Mouse (Mus musculus) limb, embryonic 10.5 days (tissue): Measurements from ENCODE around the gene Glrx3. TPM values are rescaled to one million over a fixed set of nuclear protein-coding genes. Genes with fewer than 3 reads are reported as not detected.

Experiments used
- DNase-seq: peaks from one replicate; pipeline ENCODE4 v3.0.0-alpha.2; 2017; ENCODE audit warnings: low spot score
- H3K27ac ChIP-seq: fragments of 300-500 bp; sonication (generic); 2 replicates; pipeline ENCODE4 v1.5.1; 2016; ENCODE audit warnings: mild to moderate bottlenecking
- H3K27me3 ChIP-seq: fragments of 300-500 bp; sonication (generic); 2 replicates; pipeline ENCODE4 v1.6.1; 2016; ENCODE audit warnings: low read depth, mild to moderate bottlenecking; ENCODE audit not compliant: poor library complexity, severe bottlenecking
- H3K36me3 ChIP-seq: fragments of 300-500 bp; sonication (generic); 2 replicates; pipeline ENCODE4 v1.6.1; 2016; ENCODE audit warnings: mild to moderate bottlenecking, moderate library complexity
- H3K4me1 ChIP-seq: fragments of 300-500 bp; sonication (generic); 2 replicates; pipeline ENCODE4 v1.6.1; 2016
- H3K4me3 ChIP-seq: fragments of 300-500 bp; sonication (generic); 2 replicates; pipeline ENCODE4 v1.5.1; 2016; ENCODE audit warnings: mild to moderate bottlenecking, moderate library complexity
- H3K9me3 ChIP-seq: fragments of 300-500 bp; sonication (generic); replicated peaks from 2 replicates; pipeline ENCODE4 v1.6.1; 2016; ENCODE audit warnings: mild to moderate bottlenecking
- WGBS: fragments of 180-500 bp; shearing (Covaris S2); methylation state at CpG from one replicate; pipeline ENCODE4 v1.1.7; 2016; 5-methylcytosine and 5-hydroxymethylcytosine counted together
- polyA plus RNA-seq: library from polyadenylated mRNA; unstranded; fragments of >200 nt; fragmentation: Nextera tagmentation; extraction: Ambion mirVana; gene quantifications from 2 replicates; pipeline ENCODE4 v1.2.1, GENCODE M21; 2016

Gene Glrx3
- polyA plus RNA-seq, 1 experiment from 2014 or later = 286 TPM

- H3K36me3 ChIP-seq = no peaks in the 10 kb centered on the region
- peaks cover 8% of the 10 kb centered on the region; the same call in 1 of the 2 replicates for H3K4me1 ChIP-seq
- H3K27me3 ChIP-seq = peaks cover 18% of the 10 kb centered on the region
- no peak for DNase-seq
- no peaks in the 10 kb centered on the region for H3K9me3 ChIP-seq
- H3K27ac ChIP-seq = no peak overlapping the region
- H3K4me3 ChIP-seq = no peak overlapping the region
- 71% methylated on average over 6 of the region's 6 CpGs for WGBS
Measured at GRCm38 (mm10) chr7:137480839-137481238, 43.4 kb downstream of the Glrx3 start.

GRCm38 (mm10) chr7:137483987-137484386 lies 46.6 kb downstream of the Glrx3 start:
- DNase-seq = no peak
- H3K9me3 ChIP-seq = no peaks in the 10 kb centered on the region
- no peaks in the 10 kb centered on the region for H3K36me3 ChIP-seq
- H3K27ac ChIP-seq = no peak overlapping the region
- peaks cover 1% of the 10 kb centered on the region; the same call in 1 of the 2 replicates for H3K27me3 ChIP-seq
- WGBS = 87% methylated on average over 11 of the region's 11 CpGs
- peaks cover 3% of the 10 kb centered on the region; the same call in 1 of the 2 replicates for H3K4me1 ChIP-seq
- no peak overlapping the region for H3K4me3 ChIP-seq

- no peaks in the 10 kb centered on the region for H3K9me3 ChIP-seq
- H3K4me3 ChIP-seq = no peak overlapping the region
- no peaks in the 10 kb centered on the region for H3K4me1 ChIP-seq
- no peaks in the 10 kb centered on the region for H3K27me3 ChIP-seq
- DNase-seq = no peak
- H3K36me3 ChIP-seq = no peaks in the 10 kb centered on the region
- 78% methylated on average over 5 of the region's 5 CpGs for WGBS
- no peak overlapping the region for H3K27ac ChIP-seq
Measured at GRCm38 (mm10) chr7:137488391-137488790, 51.0 kb downstream of the Glrx3 start.

GRCm38 (mm10) chr7:137490711-137491110 lies 53.3 kb downstream of the Glrx3 start:
- DNase-seq = no peak
- Histone ChIP-seq H3K4me1 (no peaks in the 10 kb centered on the region), H3K27ac (no peak overlapping the region), H3K27me3 (no peaks in the 10 kb centered on the region), H3K36me3 (no peaks in the 10 kb centered on the region), H3K4me3 (no peak overlapping the region), H3K9me3 (no peaks in the 10 kb centered on the region)
- WGBS = 59% methylated on average over 4 of the region's 4 CpGs

GRCm38 (mm10) chr7:137492307-137492973 lies 55.0 kb downstream of the Glrx3 start:
- DNase-seq = no peak
- Histone ChIP-seq H3K27me3 (no peaks in the 10 kb centered on the region), H3K36me3 (no peaks in the 10 kb centered on the region), H3K9me3 (no peaks in the 10 kb centered on the region), H3K4me1 (peaks cover 6% of the 10 kb centered on the region), H3K4me3 (no peak overlapping the region), H3K27ac (no peak overlapping the region)
- WGBS = 90% methylated on average over 8 of the region's 8 CpGs

GRCm38 (mm10) chr7:137498736-137499135 lies 61.3 kb downstream of the Glrx3 start:
- Histone ChIP-seq H3K9me3 (no peaks in the 10 kb centered on the region), H3K36me3 (no peaks in the 10 kb centered on the region), H3K27me3 (no peaks in the 10 kb centered on the region), H3K27ac (no peak overlapping the region), H3K4me3 (no peak overlapping the region), H3K4me1 (peaks cover 13% of the 10 kb centered on the region)
- 87% methylated on average over 4 of the region's 4 CpGs for WGBS
- no peak for DNase-seq

GRCm38 (mm10) chr7:137517588-137517987 lies 80.2 kb downstream of the Glrx3 start:
- H3K4me1 ChIP-seq = no peaks in the 10 kb centered on the region
- no peak for DNase-seq
- H3K4me3 ChIP-seq = no peak overlapping the region
- H3K9me3 ChIP-seq = no peaks in the 10 kb centered on the region
- no peaks in the 10 kb centered on the region for H3K27me3 ChIP-seq
- H3K27ac ChIP-seq = no peak overlapping the region
- H3K36me3 ChIP-seq = no peaks in the 10 kb centered on the region

GRCm38 (mm10) chr7:137518028-137518576 lies 80.7 kb downstream of the Glrx3 start:
- Histone ChIP-seq H3K9me3 (no peaks in the 10 kb centered on the region), H3K4me1 (no peaks in the 10 kb centered on the region), H3K27ac (no peak overlapping the region), H3K27me3 (no peaks in the 10 kb centered on the region), H3K4me3 (no peak overlapping the region), H3K36me3 (no peaks in the 10 kb centered on the region)
- WGBS = 72% methylated on average over 5 of the region's 5 CpGs
- DNase-seq = no peak

Other genes starting within 250 kb of the Glrx3 start
- 3.1 and 6.3 TPM in 2 replicates for gene Ebf3, start 123.2 kb upstream of the Glrx3 start, polyA plus RNA-seq
- gene 9430038I01Rik, start 26.9 kb upstream of the Glrx3 start, polyA plus RNA-seq = 22.2 and 24.9 TPM in 2 replicates